ENCODE assay signal across 1 mouse cellular context in the genomic region with DNA sequence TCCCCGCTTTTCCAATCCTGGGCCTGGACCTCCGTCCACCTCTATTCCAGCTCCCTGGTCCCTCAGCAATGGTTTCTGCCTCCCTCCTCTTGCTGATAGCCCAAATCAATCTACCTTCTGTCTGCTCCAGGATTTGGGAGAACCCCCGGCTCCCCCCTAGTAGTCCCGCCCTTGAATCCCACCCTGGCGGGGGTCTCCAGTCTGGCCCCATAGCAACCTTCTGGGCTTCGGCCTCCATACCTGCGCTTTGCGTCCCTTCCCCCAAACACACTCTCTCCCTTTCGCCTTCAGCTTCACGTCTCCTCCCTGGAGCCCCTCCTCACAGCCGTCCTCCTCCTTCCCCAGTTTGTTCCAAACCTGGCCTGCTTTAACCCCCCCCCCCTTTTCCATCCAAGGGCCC.
TF ChIP-seq lines count a peak whose summit lies in the region.

No protein-coding gene starts in this region.

TF ChIP-seq in MEL, 35 proteins besides CTCF, POLR2A, EP300 and RAD21:
- TF ChIP-seq JUND (IDR thresholded peaks at IDR 0.05; ENCODE audit: low read depth, low read length): no peak
- no peak for TF ChIP-seq MXI1 (IDR thresholded peaks at IDR 0.05; ENCODE audit: low read depth, low read length)
- no peak for TF ChIP-seq GABPA (IDR thresholded peaks at IDR 0.05; ENCODE audit: low read depth, low read length)
- no peak for TF ChIP-seq USF1 (IDR thresholded peaks at IDR 0.05; ENCODE audit: low read depth, low read length)
- TF ChIP-seq POLR2AphosphoS5 (IDR thresholded peaks at IDR 0.05; ENCODE audit: borderline replicate concordance, low read depth, low read length): no peak
